Comparison of ENCODE assay signal across 27 mouse cellular contexts in the genomic region with DNA sequence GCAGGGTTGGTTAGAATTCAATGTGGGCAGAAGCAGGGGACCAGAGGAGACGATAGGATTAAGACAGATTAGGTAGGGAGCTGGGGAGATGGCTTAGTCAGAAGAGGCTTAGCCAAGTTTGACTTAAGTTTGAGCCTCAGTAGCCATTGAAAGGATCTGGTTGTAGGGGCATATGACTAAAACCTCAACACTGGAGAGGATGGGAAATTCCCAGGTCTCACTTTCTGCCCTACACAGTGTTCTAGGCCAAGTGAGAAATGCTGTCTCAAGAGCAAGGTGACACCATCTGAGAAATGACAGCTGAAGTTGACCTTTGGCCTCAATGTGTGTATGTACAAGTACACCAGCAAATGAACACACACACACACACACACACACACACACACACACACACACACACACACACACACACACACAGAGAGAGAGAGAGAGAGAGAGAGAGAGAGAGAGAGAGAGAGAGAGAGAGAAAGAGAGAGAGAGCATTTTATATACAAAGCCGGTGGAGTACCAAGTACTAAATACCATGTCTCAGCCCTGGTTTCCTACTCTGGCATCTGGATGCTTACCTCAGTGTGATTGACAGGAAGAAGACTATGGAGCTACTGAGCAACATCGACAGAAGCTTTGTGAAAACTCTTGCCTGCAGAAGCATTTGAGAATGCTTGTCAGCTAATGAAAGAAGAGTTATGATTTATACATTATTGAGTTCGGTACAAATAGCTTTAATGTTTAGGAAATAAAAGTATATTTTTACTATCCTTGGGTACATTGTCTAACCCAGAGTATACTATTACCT.
DNase-seq lines count a peak whose midpoint lies in the region; ATAC-seq and TF ChIP-seq lines count a peak whose summit lies in the region.
"Had no signal": no experiment of that assay in that cellular context is flagged by ENCODE, and none has a peak within 500 bp of the region (broad histone marks: within the 10 kb centered on the region; RNA-seq: fewer than 3 reads in every experiment).

No protein-coding gene starts in this region.

- ATAC-seq in forebrain, embryonic 14.5 days, result no peak
- no peak for ATAC-seq in erythroid progenitor cell, adult 5-6 weeks (replicated peaks; ENCODE audit: low FRiP score, poor library complexity, severe bottlenecking)
- ATAC-seq: forebrain, embryonic 16.5 days; intestine, embryonic 16.5 days; Patski had no signal

- no peak overlapping the region for H3K9ac ChIP-seq in CH12.LX (ENCODE audit: insufficient read depth, low read depth)
- no peak overlapping the region for H3K9ac ChIP-seq in forebrain, embryonic 14.5 days (ENCODE audit: low read length)
- H3K9ac ChIP-seq: embryonic facial prominence, embryonic 12.5 days; embryonic facial prominence, embryonic 15.5 days; forebrain, embryonic 12.5 days; heart, embryonic 13.5 days; hindbrain, embryonic 15.5 days had no signal

- no peak for TF ChIP-seq POLR2A in CH12.LX (IDR thresholded peaks at IDR 0.05; ENCODE audit: low read depth, low read length)

- no peak overlapping the region for H3K4me3 ChIP-seq in CH12.LX (replicated peaks in 1 of 3; ENCODE audit: low read depth in 2 of 3, low read length in 2 of 3, poor library complexity in 1 of 3)
- H3K4me3 ChIP-seq in forebrain, embryonic 14.5 days (ENCODE audit: low read depth, low read length), result no peak overlapping the region
- H3K4me3 ChIP-seq: embryonic facial prominence, embryonic 12.5 days; embryonic facial prominence, embryonic 15.5 days; forebrain, embryonic 12.5 days; heart, adult 2 months; heart, embryonic 10.5 days; heart, embryonic 13.5 days; hindbrain, embryonic 15.5 days had no signal

- no peaks in the 10 kb centered on the region for H3K9me3 ChIP-seq in CH12.LX (replicated peaks; ENCODE audit: low read length)
- no peaks in the 10 kb centered on the region for H3K9me3 ChIP-seq in forebrain, embryonic 14.5 days (replicated peaks; ENCODE audit: control insufficient read depth, low read length)
- H3K9me3 ChIP-seq: embryonic facial prominence, embryonic 12.5 days; embryonic facial prominence, embryonic 15.5 days; forebrain, embryonic 12.5 days; heart, embryonic 10.5 days; heart, embryonic 13.5 days; hindbrain, embryonic 15.5 days had no signal

- dilution Hi-C loops in CH12.LX (cut with MboI; ENCODE audit: extremely low pct_ligation_motif_present, extremely low pct_unique_long_range_greater_than_20kb, low sequenced_read_pairs), result no loop called here

- no peak overlapping the region for H3K27ac ChIP-seq in CH12.LX (ENCODE audit: insufficient read depth, low read depth)
- no peak overlapping the region for H3K27ac ChIP-seq in forebrain, embryonic 14.5 days (ENCODE audit: low read depth, low read length)
- H3K27ac ChIP-seq: embryonic facial prominence, embryonic 12.5 days; embryonic facial prominence, embryonic 15.5 days; forebrain, embryonic 12.5 days; heart, adult 2 months; heart, embryonic 10.5 days; heart, embryonic 13.5 days; hindbrain, embryonic 15.5 days had no signal

- no peaks in the 10 kb centered on the region for H3K36me3 ChIP-seq in CH12.LX (replicated peaks in 1 of 2; ENCODE audit: control insufficient read depth in 1 of 2, insufficient read depth in 1 of 2, low read length in 1 of 2)
- no peaks in the 10 kb centered on the region for H3K36me3 ChIP-seq in forebrain, embryonic 14.5 days (ENCODE audit: control insufficient read depth, insufficient read depth, low read length)
- H3K36me3 ChIP-seq: embryonic facial prominence, embryonic 12.5 days; embryonic facial prominence, embryonic 15.5 days; forebrain, embryonic 12.5 days; heart, embryonic 10.5 days; heart, embryonic 13.5 days; hindbrain, embryonic 15.5 days had no signal

- WGBS in forebrain, embryonic 14.5 days, result 84% methylated on average over 4 of the region's 4 CpGs

- H3K79me2 ChIP-seq in CH12.LX (replicated peaks; ENCODE audit: control insufficient read depth, extremely low read depth, insufficient read depth, poor library complexity, severe bottlenecking), result no peaks in the 10 kb centered on the region

- H3K4me2 ChIP-seq in CH12.LX (ENCODE audit: insufficient read depth, low read depth, poor library complexity, severe bottlenecking), result no peak overlapping the region
- H3K4me2 ChIP-seq in forebrain, embryonic 14.5 days (ENCODE audit: low read length), result no peak overlapping the region
- H3K4me2 ChIP-seq: embryonic facial prominence, embryonic 12.5 days; embryonic facial prominence, embryonic 15.5 days; forebrain, embryonic 12.5 days; heart, embryonic 13.5 days; hindbrain, embryonic 15.5 days had no signal

- TF ChIP-seq RAD21 in CH12.LX (IDR thresholded peaks at IDR 0.05; ENCODE audit: low read depth, low read length), result no peak

- in situ Hi-C loops in CH12.LX (cut with MboI; ENCODE audit: low pct_ligation_motif_present, low pct_unique_long_range_greater_than_20kb, low sequenced_read_pairs), result no loop called here

- H3K27me3 ChIP-seq in CH12.LX (replicated peaks), result no peaks in the 10 kb centered on the region
- H3K27me3 ChIP-seq in forebrain, embryonic 14.5 days (replicated peaks; ENCODE audit: control insufficient read depth, insufficient read depth, low read length), result no peaks in the 10 kb centered on the region
- H3K27me3 ChIP-seq: embryonic facial prominence, embryonic 12.5 days; embryonic facial prominence, embryonic 15.5 days; forebrain, embryonic 12.5 days; heart, embryonic 13.5 days; hindbrain, embryonic 15.5 days; Patski had no signal

- peak; percentile 54 for DNase-seq in CD4-positive, CD25-positive, alpha-beta regulatory T cell, adult 2 months (ENCODE audit: low read depth, low spot score)
- peak; percentile 63 for DNase-seq in CH12.LX (ENCODE audit: extremely low read depth)
- peak; percentile 72 for DNase-seq in induced T-regulatory cell, adult 2 months (ENCODE audit: low read depth)
- peak; percentile 57 for DNase-seq in naive thymus-derived CD4-positive, alpha-beta T cell, adult 2 months (ENCODE audit: low read depth)
- no peak for DNase-seq in forebrain, embryonic 14.5 days (ENCODE audit: low spot score)
- no peak for DNase-seq in kidney, postnatal 14 days
- DNase-seq in frontal cortex, postnatal 10 days (ENCODE audit: low spot score in 2 of 2), result no peak
- DNase-seq: adrenal gland, postnatal 10 days; cerebellum, adult 11 months; cerebellum, adult 2 months; cerebellum, adult 9-11 months; cerebellum, postnatal 25 days; gastrocnemius, postnatal 25 days; heart, adult 2 months; heart, postnatal 14 days; heart, postnatal 4 days; kidney, adult 18-20 months had no signal

- TF ChIP-seq CTCF in CH12.LX (conservative IDR thresholded peaks at IDR 0.05 in 1 of 2, IDR thresholded peaks at IDR 0.05 in 1 of 2; ENCODE audit: low read depth in 2 of 2, low read length in 2 of 2), result no peak

- peaks cover 5 to 23% of the 10 kb centered on the region in 2 experiments; a peak in 3 of 4 replicates for H3K4me1 ChIP-seq in CH12.LX (ENCODE audit: control insufficient read depth in 1 of 2, insufficient read depth in 2 of 2)
- no peaks in the 10 kb centered on the region for H3K4me1 ChIP-seq in forebrain, embryonic 14.5 days (ENCODE audit: control insufficient read depth, insufficient read depth, low read length)
- H3K4me1 ChIP-seq: embryonic facial prominence, embryonic 12.5 days; embryonic facial prominence, embryonic 15.5 days; forebrain, embryonic 12.5 days; heart, embryonic 13.5 days; hindbrain, embryonic 15.5 days had no signal

- no peak for TF ChIP-seq EP300 in CH12.LX (IDR thresholded peaks at IDR 0.05; ENCODE audit: low read length)

TF ChIP-seq in CH12.LX, 34 proteins besides CTCF, POLR2A, EP300 and RAD21:
- TF ChIP-seq ELF1 (IDR thresholded peaks at IDR 0.05; ENCODE audit: low read depth, low read length) (no peak), IRF4 (IDR thresholded peaks at IDR 0.05; ENCODE audit: low read depth, low read length) (0 out of 2 replicates have a peak, but pooled peaks have one; percentile 34), CHD1 (IDR thresholded peaks at IDR 0.05; ENCODE audit: low read depth, low read length) (no peak), UBTF (IDR thresholded peaks at IDR 0.05; ENCODE audit: low read depth, low read length) (no peak)
TF ChIP-seq in CH12.LX: peak in this region for 1.

Comparison
In these comparisons a context has a peak if more than half of its experiments do, and no peak if none do; other contexts are left out.
1. DNase-seq: peak in CD4-positive, CD25-positive, alpha-beta regulatory T cell, adult 2 months (single experiment), CH12.LX (single experiment), induced T-regulatory cell, adult 2 months (single experiment) and naive thymus-derived CD4-positive, alpha-beta T cell, adult 2 months (single experiment); none in forebrain, embryonic 14.5 days (single experiment), kidney, postnatal 14 days (single experiment) and frontal cortex, postnatal 10 days (0 of 2).